Mouse (Mus musculus) urinary bladder, adult 18-20 months (tissue): ENCODE results near the gene Ccdc65.

ENCODE experiments used
- DNase-seq, 2 experiments: peaks; one replicate each; pipeline ENCODE4 v3.0.0; 2022; ENCODE audit warnings: low spot score in 2 of 2, mixed read lengths in 2 of 2

Gene Ccdc65

DNA sequence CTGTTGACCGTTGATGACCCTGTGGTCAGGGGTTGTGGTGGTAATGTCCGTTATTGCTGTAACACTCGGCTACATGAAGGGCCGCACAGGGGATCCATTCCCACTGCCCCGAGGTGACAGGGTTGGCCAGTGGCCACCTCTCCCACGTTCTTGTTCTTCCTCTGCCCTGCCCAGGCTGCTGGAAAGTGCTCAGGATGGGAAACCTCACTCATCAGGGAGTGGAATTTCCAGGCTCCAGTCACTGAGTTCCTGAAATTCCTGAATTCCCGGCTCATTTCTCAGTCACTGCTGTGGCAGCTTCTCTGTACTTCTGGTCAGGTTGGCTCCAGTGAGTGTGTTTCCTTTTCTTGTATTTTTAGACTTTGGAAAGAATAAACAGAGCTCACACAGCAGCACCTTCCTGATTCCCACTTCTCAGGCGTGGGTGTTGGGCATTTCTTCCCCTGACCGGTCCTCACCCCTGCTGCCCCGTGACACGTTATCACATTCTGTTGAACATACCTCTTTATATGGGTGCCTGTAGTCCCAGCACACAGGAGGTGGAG, 15.8 kb upstream of the Ccdc65 start:
- DNase-seq = no peak

DNA sequence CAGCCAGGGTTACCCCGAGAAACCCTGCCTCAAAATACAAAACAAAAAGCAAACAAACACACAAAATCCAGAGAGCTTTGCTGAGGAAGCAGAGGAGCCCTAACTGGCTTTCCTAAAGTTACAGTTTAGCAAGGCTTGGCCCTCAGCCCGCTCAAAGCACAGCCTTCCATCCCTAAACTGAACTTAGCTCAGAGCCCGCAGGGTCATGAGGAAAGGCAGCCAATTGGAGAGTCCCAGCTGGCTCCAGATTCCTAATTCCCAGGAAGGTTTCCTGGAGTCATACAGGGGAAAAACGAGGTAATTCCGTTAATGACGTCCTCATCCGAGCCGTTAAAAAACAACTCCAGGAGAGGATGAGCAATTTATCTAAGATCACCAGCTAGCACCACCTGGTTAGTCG, 12.3 kb upstream of the Ccdc65 start:
- DNase-seq = no peak

DNA sequence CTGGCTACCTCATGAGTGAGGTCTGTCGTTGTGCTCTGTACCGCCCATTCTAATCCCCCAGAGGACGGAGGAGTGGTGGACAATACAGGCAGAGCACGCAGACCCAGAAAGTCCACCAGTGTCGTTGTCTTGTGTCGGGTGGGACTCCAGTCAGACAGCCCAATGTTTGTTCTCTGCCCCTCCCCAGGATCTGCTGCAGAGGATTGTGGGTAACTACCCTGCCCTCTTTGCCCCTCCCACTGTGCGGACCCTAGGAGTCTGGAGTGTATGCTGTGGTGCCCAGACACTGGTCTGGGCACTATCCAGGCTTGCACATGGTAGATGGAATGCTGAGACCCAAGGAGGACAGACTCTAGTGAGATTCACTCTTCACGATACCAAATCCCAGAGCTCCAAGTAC, 11.8 kb upstream of the Ccdc65 start:
- no peak for DNase-seq

DNA sequence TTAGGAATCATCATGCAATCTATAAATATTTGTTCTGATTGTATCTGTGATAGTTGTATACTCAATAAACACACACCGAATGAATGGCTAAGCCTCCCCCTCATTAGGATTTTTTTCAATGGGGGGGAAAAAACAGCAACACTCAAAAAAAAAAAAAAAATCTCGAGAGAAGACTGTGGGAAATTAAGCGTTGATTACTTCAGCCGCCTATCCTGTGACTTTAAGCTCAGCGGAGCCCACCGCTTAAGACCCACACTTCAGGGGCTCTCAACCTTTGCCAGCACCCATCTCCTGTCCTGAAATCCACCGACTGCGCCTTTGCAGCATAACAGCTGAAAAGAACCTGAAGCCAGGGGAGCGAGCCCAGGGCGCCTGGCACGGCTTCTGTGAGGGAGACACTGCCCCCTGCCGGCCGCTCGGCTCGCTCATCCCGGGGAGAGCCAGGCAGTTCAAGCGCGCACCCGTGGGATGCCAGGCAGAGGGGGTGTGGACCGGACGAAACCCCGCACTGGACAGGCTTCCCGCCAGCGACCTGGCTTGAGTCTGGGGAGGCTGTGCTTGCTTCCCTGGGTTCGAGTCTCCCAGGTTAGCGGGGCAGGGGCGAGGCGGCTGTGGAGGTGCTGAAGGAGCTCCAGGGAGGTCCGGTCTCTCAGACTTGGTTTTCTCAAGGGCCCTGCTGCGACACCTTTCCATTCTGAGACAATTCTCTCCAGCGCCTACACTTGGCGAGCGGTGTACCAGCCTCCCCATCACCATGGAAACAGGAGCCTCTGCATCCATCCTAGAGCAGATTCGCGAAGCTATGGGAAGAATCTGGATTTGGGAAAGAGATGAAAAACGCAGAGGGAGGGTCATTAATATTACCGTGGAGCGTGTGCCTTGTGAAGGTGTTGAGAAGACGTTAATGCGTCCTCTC, 8.6 kb upstream of the Ccdc65 start:
- peak; percentile 70 to 80 for DNase-seq

DNA sequence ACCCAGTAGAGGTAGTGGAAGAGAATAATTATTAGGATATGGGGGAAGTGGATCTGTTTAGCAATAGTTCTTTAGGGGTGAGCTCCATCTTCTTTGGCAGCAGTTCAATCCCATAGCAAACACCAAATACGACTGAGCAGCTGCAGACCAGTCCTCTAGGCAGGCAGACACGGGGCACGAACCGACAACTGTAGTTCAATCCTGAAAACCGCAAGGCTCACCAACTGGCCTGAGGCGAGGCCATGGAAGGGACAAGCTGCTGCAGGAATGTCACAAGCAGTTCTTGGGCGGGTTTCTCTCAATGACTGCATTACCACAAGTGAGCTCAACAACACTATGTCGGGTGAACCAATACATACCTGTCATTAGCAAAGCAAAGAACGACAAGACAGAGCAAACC, 3.7 kb upstream of the Ccdc65 start:
- DNase-seq = no peak

DNA sequence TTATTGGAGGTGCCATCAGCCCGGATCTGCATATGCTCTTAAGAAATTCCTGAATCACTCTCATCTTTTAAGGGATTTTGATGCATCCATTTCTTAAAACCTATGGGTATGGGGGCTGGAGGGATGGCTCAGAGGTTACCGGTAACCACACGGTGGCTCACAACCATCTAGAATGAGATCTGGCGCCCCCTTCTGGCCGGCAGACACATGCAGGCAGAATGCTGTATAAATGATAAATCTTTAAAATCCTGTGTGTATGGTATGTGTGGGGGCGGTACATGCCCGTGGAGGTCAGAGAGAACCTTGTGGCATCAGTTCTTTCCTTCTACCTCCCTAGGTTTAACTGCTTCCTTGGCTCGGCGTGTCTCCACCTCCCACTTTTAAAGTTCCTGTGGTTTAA, 2.4 kb downstream of the Ccdc65 start:
- peak; percentile 33 to 44 for DNase-seq

DNA sequence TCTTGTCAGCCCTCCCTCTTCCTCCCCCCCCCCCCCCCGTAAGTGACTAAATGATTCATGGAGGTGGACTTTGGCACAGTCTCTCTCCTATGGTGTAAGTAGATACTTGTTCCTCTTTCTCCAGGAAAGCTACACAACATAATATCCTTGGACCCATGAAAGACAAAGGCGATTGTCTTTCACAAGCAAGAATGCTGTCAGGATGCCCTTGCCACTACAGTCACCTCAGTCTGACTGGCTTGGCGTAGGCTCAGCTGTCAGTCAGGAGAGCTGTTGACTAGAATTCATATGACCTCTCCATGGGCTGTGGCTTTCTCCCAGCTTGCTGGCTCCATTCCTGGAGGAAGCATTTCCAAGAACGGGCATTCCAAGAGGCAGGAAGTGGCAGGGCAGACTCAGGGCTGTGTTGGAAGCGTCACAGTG, 6.2 kb downstream of the Ccdc65 start:
- DNase-seq = no peak

DNA sequence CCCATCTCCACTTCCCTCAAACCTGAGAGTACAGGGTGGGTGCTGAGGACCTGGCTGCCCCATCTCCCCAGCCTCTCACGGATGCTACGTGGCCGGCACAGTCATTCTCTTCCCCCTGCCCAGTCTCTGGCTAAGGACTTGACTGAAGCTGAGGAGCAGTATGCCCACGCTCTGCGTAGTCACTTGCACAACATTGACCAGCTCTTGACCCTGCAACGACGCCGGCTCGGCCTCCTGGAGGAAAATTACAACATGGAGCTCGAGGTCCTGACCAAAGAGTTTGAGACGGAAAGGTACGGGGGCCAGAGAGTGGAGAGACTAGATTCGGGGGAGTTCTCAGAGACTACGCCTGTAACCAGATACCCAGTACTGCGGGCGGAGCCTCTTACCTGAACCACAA, 9.3 kb downstream of the Ccdc65 start:
- no peak for DNase-seq

DNA sequence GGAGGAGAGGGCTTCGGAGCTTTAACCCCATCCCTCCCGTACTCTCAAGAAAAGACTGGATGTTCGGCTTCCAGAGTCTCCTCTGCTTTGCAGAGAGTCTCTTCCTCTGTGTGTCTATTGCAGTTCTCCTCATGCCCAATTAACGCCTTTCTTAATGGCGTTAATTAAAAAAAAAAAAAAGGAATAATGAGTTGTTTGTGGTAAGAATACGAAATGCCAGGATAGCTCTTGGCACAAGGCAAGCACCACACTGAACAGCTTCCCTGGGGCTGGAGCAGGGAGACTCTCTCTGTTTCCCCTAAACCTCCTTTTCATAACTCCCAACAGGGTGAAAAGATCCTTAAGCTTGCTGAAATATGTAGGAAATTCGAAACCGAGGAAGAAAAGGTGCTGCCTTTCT, 14.2 kb downstream of the Ccdc65 start:
- DNase-seq = no peak

DNA sequence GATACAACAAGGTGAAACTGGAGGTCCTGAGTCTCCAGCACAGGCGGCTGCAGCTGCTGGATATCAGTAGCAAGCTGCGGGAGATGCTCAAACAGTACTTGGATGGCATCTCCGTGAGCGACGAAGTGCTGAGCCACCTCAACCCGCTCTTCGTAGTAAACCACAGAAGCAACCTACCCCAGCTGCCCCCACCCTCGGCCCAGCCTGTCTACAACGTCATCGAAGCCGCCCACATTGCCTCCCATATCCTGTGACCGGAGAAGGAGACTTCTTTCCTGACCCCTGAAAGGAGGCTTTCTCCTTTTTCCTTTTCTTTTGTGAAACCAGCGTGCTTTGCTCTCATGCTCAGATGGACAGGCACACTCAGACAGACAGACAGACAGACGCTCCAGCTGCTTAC, 14.8 kb downstream of the Ccdc65 start:
- DNase-seq = no peak

DNA sequence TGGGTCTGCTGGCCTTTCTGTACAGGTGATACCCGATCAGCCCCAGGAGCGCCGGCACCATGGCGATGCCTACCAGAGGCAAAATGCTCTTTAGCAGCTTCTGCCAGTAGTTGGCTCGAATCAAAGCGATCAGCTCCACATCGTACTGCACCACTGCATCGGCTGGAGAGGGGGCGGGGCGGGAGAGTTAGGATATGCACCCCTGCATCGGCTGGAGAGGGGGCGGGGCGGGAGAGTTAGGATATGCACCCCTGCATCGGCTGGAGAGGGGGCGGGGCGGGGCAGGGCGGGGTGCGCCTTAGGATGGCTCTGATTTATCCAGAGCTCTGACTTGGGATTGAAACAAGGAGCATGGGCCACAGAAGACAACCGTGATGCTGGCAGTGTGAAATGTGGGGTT, 16.4 kb downstream of the Ccdc65 start:
- DNase-seq = no peak

DNA sequence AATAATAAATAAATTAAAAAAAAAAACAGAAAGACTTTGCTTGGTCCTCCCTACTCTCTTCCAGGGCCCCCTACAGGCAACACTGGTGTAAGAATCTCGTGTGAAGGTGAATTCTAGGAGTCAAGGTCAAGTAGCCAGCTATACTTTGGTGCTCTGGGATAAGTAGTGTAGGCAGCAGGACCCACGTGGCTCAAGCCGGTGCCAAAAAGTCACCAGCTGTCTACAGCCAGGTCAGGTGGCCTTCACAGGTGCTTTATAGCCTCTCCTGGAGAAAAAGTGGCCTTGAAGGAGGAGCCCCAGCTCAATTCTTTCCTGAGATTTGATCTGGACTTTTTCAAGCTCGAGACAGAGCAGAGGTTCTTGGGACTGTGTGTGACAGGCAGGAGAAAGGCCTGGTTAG, 18.1 kb downstream of the Ccdc65 start:
- DNase-seq = no peak

DNA sequence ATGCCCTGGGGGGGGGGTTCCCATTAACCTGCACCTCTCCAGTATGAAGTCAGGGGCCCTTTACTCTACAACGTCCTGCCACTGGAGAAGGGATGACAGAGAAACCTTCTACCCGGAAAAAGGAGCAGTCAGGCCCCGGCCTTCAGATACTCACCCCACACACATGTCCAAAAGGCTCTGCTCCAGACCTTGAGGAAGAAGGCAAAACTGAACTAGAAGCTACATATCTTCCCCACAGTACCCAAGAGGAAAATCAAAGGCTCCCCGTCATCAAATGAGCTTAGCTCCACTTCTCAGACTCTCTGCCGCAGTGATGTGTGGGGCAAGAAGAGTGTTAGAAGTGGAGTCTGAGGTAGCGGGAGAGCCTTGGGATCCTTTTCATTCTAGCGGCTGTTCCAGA, 18.7 kb downstream of the Ccdc65 start:
- no peak for DNase-seq

DNA sequence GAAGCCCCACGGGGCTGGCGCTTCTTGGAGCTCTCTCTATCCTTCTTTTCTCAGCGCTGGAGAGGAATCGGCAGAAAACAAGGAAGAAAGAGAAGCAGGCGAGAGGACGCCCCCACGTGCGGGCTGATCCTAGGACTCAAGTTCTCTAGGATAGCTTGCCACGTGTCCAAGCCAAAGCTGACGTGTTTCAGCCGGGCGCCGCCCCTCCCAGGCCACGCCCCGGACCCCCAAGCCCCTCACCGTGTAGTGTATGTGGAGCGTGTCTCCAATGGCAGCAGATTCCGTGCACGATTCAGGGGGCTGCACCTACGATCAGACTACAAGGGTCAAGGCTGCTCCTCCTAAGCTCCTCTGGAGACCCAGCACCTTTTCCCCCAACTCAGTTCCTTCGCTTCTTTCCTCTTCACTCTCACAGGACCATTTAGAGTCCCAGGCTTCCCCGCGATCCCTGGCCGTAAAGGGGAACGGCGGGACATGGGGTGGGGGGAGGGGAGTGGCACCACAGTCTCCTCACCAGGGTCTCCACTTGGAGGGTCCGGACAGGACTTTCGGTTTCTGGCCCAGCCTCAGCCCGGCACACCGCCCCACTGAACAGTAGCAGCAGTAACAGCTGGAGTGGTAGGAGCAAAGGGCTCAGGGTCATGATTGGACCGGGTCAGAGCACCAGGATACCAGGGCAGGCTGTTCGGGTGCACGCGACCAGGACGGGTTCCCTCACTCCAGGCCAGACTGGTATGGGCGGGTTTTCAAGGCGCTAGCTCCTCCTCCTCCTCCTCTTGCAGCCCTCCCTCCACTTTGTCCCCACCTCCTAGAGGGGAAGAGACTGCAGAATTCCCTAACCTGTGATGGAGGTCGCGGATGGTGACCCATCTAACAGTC, 19.7 kb downstream of the Ccdc65 start, which contains the start of gene Fkbp11:
Gene Fkbp11, minus strand, starts transcription at position 756 of the 879 bp plus-strand sequence.
- peak; percentile 48 to 50 for DNase-seq

DNA sequence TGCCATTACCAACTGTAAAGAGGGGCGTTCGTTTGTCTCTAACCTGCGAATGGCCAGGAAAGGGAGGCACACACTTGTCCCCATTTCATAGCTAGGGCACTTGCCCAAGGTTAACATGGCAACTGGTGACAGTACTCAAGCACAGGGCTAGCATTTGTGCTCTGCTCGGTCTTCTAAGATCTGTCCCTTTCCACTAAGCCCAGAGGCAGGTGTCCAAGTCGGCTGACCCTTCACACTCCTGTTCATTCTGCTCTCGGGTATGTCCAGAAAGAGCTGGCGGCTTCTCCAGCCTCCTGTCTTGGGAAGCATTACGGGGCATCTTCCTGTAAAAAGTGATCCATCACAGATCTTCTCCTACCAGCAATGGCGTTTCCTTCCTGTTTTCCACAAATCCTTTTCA, 20.4 kb downstream of the Ccdc65 start:
- no peak for DNase-seq

DNA sequence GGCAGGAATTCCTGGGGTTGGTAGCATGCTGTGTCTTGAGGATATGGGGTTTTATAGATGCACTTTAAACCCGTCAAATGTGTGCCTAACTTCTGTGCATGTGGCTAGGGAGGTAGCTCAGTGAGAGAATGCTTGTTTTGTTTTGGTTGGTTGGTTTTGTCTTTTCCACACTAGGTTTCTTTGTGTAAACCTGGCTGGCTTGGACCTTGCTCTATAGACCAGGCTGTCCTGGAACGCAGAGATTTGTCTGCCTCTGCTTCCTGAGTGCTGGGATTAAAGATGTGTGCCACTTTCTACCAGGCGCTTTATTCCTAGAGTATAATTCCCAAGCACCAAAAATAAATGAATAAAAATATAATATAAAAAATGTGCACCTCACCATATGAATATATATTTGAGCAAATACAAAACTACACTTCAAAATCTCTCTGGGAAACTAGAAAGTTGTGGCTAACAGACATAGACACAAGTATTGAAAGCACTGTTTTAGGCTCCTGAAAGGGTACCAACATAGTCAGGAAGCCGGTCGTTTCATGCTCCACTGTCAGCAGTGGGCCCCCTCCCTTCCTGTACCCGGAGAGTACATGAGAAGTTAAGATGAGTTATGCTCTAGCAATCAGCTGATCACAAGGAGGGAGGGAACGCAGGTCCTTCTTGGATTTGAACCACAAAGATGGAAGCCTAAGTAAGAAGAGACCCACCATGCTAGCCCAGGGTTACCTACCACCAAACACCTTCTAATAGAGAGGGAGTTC, 22.0 kb downstream of the Ccdc65 start:
- DNase-seq = no peak

DNA sequence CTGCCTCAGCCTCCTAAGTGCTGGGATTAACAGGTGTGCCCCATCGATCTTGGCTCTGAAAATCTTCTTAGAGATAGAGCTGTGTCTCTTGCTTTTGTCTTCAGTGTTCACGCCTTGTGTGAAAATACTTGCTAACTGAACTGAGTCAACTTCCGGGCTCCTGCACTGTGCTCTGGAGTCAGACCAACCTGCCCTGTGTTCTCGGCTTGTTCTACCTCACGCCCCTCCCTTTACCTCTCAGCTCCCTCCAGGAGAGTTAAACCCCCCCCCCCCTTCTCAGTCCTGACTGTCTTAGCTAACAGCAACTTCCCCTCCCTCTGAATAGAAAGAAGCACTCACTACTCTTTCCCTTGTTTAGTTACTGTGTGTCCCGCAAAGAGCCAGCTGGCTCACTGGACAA, 22.8 kb downstream of the Ccdc65 start:
- no peak for DNase-seq

DNA sequence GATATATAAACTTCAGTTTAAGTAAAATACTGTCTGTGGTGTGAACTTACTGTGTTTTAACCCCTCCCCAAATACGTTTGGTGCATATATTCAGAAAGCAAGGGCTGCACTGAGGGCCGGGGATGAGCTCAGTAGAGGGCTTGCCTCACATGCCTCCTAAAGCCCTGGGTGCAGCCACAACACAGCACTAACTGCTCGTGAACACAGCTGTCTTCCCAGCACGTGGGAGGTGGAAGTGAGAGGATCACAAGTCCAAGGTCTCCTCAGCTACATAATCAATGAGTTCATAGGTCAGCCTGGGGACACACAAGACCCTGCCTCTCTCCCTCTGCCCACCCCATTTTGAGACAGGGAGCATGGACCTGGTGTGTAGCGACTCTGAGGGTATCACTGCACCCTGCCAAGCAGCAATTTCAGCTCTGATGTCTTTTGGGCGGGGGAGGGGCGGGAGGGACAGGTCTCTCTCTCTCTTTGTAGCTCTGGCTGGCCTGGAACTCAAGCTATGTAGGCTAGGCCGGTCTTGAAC, 24.1 kb downstream of the Ccdc65 start:
- DNase-seq = no peak

DNA sequence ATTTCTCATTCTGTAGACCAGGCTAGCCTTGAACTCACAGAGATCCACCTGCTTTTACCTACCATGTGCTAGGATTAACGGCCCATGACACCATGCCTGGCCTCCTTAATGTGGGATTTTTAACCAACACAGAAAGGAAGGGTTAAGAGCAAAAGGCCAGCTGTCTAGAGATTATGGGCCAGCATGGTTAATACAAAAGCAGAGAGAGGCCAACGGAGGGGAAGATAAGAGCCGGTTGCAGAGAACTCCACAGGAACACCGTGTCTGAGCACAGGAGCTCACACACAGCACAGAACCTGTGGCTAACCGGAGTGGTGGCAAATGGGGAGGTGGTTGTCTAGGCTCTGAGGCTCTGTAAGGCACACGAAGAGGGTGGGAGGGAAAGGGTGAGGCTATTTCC, 25.4 kb downstream of the Ccdc65 start:
- no peak for DNase-seq

DNA sequence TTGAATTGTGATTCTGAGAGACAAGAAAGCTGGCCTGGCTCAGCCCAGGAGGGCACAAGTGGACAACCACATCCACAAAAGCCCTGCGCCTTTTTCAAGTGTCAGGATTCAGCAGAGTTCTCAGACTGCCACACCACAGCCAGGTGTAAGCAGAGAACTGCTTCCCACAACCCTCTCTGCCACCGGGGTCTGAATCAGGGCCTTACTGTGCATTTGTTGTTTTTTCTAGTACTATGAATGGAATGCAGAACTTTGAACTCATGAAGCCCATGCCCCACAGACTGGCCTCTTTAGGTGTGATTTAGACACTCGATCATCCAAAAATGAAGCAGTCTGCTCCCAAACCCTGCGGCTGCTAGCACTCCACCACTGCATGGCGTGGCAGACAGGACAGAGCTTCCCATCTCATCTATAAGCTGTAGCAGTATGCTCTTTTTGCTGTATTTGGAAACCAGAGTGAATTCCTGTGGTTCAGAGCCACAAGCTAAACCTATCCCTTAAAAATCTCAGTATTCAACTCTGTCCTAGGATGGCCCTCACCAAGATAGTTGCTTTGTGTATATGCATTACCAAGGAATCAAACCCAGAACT, 26.1 kb downstream of the Ccdc65 start:
- no peak for DNase-seq

DNA sequence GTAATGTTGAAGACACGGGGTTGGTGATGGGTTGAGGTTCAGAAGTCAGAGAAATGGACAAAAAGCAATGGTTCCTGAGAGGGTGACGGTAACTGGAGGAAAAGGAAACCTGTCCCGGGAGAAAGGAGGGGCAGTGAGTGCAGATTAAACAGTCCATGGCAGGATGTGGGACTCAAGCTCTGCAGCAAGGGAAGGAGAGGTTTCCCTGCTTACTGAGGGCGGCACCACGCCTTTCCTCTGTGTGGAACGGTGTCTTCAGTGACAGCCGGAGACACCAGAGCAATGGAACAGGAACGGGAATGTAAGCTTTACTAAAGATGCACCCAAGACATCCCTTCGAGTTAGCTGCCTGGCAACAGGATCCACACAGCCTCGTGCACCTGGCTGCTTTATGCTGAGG, 28.5 kb downstream of the Ccdc65 start:
- no peak for DNase-seq
